Mouse (Mus musculus): Measurements from ENCODE around the gene Crtc1. TPM values are rescaled to one million over a fixed set of nuclear protein-coding genes. Genes with fewer than 3 reads are reported as not detected.

Crtc1 gene
- polyA plus RNA-seq, 1 experiment, result 9.6 TPM

- Histone ChIP-seq H3K79me2 (ENCODE audit: control insufficient read depth, insufficient read depth) (no peaks in the 10 kb centered on the region), H3ac (ENCODE audit: control insufficient read depth, insufficient read length) (no peak overlapping the region), H3K27me3 (ENCODE audit: control insufficient read depth, insufficient read depth, insufficient read length) (no peaks in the 10 kb centered on the region), H3K36me3 (ENCODE audit: control insufficient read depth, insufficient read depth) (no peaks in the 10 kb centered on the region), H3K4me3 (no peak overlapping the region), H3K4me2 (ENCODE audit: low read depth) (no peak overlapping the region)
- TF ChIP-seq SRF (IDR thresholded peaks at IDR 0.05; ENCODE audit: control insufficient read depth, insufficient read length, low read depth) (no peak), REST (IDR thresholded peaks at IDR 0.05; ENCODE audit: insufficient read depth, insufficient read length) (no peak), CEBPB (IDR thresholded peaks at IDR 0.05; ENCODE audit: insufficient read depth, poor library complexity, severe bottlenecking) (no peak), E2F4 (IDR thresholded peaks at IDR 0.05; ENCODE audit: insufficient read depth) (no peak), POLR2A (IDR thresholded peaks at IDR 0.05; ENCODE audit: insufficient read length, low read depth) (no peak), USF1 (IDR thresholded peaks at IDR 0.05; ENCODE audit: low read depth) (no peak), POLR2AphosphoS2 (IDR thresholded peaks at IDR 0.05; ENCODE audit: insufficient read length, low read depth) (no peak), MYOD1 (IDR thresholded peaks at IDR 0.05; ENCODE audit: control insufficient read depth in 1 of 3, insufficient read length in 2 of 3, low read depth in 2 of 3) (no peak), MYOG (IDR thresholded peaks at IDR 0.05; ENCODE audit: control insufficient read depth in 1 of 3, insufficient read depth in 1 of 3, insufficient read length in 2 of 3, low read depth in 2 of 3) (no peak), MAX (IDR thresholded peaks at IDR 0.05; ENCODE audit: low read depth) (no peak), TCF12 (IDR thresholded peaks at IDR 0.05; ENCODE audit: insufficient read depth, poor library complexity, severe bottlenecking) (no peak), TCF3 (IDR thresholded peaks at IDR 0.05; ENCODE audit: insufficient read length, low read depth) (no peak)
Observed at GRCm38 (mm10) chr8:70415540-70416451, 23.6 kb downstream of the Crtc1 start.

- Histone ChIP-seq H3K79me2 (ENCODE audit: control insufficient read depth, insufficient read depth) (no peaks in the 10 kb centered on the region), H3K4me2 (ENCODE audit: low read depth) (no peak overlapping the region), H3ac (ENCODE audit: control insufficient read depth, insufficient read length) (no peak overlapping the region), H3K27me3 (ENCODE audit: control insufficient read depth, insufficient read depth, insufficient read length) (no peaks in the 10 kb centered on the region), H3K4me3 (no peak overlapping the region), H3K36me3 (ENCODE audit: control insufficient read depth, insufficient read depth) (no peaks in the 10 kb centered on the region)
- TF ChIP-seq MYOG (IDR thresholded peaks at IDR 0.05; ENCODE audit: control insufficient read depth in 1 of 3, insufficient read depth in 1 of 3, insufficient read length in 2 of 3, low read depth in 2 of 3) (no peak), REST (IDR thresholded peaks at IDR 0.05; ENCODE audit: insufficient read depth, insufficient read length) (no peak), MYOD1 (IDR thresholded peaks at IDR 0.05; ENCODE audit: control insufficient read depth in 1 of 3, insufficient read length in 2 of 3, low read depth in 2 of 3) (no peak), SRF (IDR thresholded peaks at IDR 0.05; ENCODE audit: control insufficient read depth, insufficient read length, low read depth) (no peak), CEBPB (IDR thresholded peaks at IDR 0.05; ENCODE audit: insufficient read depth, poor library complexity, severe bottlenecking) (no peak), TCF3 (IDR thresholded peaks at IDR 0.05; ENCODE audit: insufficient read length, low read depth) (no peak)
Observed at GRCm38 (mm10) chr8:70414310-70414946, 25.0 kb downstream of the Crtc1 start.

GRCm38 (mm10) chr8:70410281-70410680, 29.1 kb downstream of the Crtc1 start:
- Histone ChIP-seq H3K4me3 (no peak overlapping the region), H3K27me3 (ENCODE audit: control insufficient read depth, insufficient read depth, insufficient read length) (no peaks in the 10 kb centered on the region), H3K4me2 (ENCODE audit: low read depth) (no peak overlapping the region), H3K36me3 (ENCODE audit: control insufficient read depth, insufficient read depth) (no peaks in the 10 kb centered on the region), H3K79me2 (ENCODE audit: control insufficient read depth, insufficient read depth) (no peaks in the 10 kb centered on the region), H3ac (ENCODE audit: control insufficient read depth, insufficient read length) (no peak overlapping the region)
- TF ChIP-seq POLR2A (IDR thresholded peaks at IDR 0.05; ENCODE audit: insufficient read length, low read depth) (no peak), E2F4 (IDR thresholded peaks at IDR 0.05; ENCODE audit: insufficient read depth) (no peak), MAX (IDR thresholded peaks at IDR 0.05; ENCODE audit: low read depth) (no peak), MYOG (IDR thresholded peaks at IDR 0.05; ENCODE audit: control insufficient read depth in 1 of 3, insufficient read depth in 1 of 3, insufficient read length in 2 of 3, low read depth in 2 of 3) (no peak), POLR2AphosphoS2 (IDR thresholded peaks at IDR 0.05; ENCODE audit: insufficient read length, low read depth) (no peak), REST (IDR thresholded peaks at IDR 0.05; ENCODE audit: insufficient read depth, insufficient read length) (no peak), SRF (IDR thresholded peaks at IDR 0.05; ENCODE audit: control insufficient read depth, insufficient read length, low read depth) (no peak), TCF12 (IDR thresholded peaks at IDR 0.05; ENCODE audit: insufficient read depth, poor library complexity, severe bottlenecking) (no peak), CEBPB (IDR thresholded peaks at IDR 0.05; ENCODE audit: insufficient read depth, poor library complexity, severe bottlenecking) (no peak), MYOD1 (IDR thresholded peaks at IDR 0.05; ENCODE audit: control insufficient read depth in 1 of 3, insufficient read length in 2 of 3, low read depth in 2 of 3) (no peak), TCF3 (IDR thresholded peaks at IDR 0.05; ENCODE audit: insufficient read length, low read depth) (no peak), USF1 (IDR thresholded peaks at IDR 0.05; ENCODE audit: low read depth) (no peak)

DNA sequence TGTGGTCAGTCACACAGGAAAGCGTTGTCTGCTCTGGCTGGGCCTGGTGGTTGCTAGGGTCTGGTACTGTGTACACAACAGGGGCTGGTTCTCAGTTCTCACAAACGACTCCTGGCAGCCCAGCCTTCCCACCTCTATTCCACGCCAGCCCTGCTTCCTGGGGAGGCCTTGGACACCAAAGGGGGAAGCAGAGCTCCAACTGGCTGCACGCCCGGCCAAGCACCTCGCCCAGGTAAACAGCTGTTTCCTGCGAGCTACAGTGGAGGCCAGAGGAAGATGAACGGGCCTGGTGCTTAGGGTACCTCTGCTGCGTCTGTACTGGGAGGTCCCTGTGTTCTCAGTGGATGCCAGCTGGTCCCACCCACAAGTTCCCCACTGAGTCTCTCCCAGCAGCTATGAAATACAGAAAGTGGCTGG, 29.9 kb downstream of the Crtc1 start:
- Histone ChIP-seq H3ac (ENCODE audit: control insufficient read depth, insufficient read length) (no peak overlapping the region), H3K36me3 (ENCODE audit: control insufficient read depth, insufficient read depth) (no peaks in the 10 kb centered on the region), H3K79me2 (ENCODE audit: control insufficient read depth, insufficient read depth) (no peaks in the 10 kb centered on the region), H3K27me3 (ENCODE audit: control insufficient read depth, insufficient read depth, insufficient read length) (no peaks in the 10 kb centered on the region), H3K4me2 (ENCODE audit: low read depth) (no peak overlapping the region), H3K4me3 (no peak overlapping the region)
- no peak for TF ChIP-seq CEBPB (IDR thresholded peaks at IDR 0.05; ENCODE audit: insufficient read depth, poor library complexity, severe bottlenecking)
- TF ChIP-seq MAX (IDR thresholded peaks at IDR 0.05; ENCODE audit: low read depth), result no peak
